Mouse (Mus musculus): Measurements from ENCODE around the gene Pradc1. TPM values are rescaled to one million over a fixed set of nuclear protein-coding genes. Genes with fewer than 3 reads are reported as not detected.

Gene Pradc1
- polyA plus RNA-seq, 1 experiment, result 16.7 TPM

DNA sequence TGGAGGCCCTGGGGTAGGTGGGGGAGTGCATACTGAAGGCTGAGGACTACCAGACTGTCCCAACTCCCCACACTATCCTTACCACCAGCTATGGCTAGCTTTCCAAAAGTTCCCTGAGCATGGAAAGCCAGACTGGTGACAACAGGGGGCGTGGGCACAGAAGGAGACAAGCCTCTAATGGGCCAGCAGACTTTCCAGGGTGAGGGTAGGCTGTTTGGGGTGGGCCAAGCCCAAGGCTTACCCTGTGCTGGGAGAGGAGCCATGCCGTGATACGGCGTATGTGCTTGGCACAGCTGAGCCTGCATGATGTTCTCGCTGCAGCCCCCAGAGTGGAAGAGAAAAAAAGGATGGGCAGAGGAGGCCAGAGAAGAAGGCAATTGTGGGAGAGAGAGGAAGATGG is 28.2 kb upstream of the Pradc1 start:
- DNase-seq (ENCODE audit: low read depth), result no peak
- TF ChIP-seq POLR2A (IDR thresholded peaks at IDR 0.05; ENCODE audit: borderline replicate concordance, extremely low read depth, insufficient read depth, insufficient read length, poor library complexity, severe bottlenecking) (no peak), CTCF (IDR thresholded peaks at IDR 0.05; ENCODE audit: borderline replicate concordance, extremely low read depth, insufficient read depth, insufficient read length) (no peak)

- no peak for TF ChIP-seq POLR2A (IDR thresholded peaks at IDR 0.05; ENCODE audit: borderline replicate concordance, extremely low read depth, insufficient read depth, insufficient read length, poor library complexity, severe bottlenecking)
- DNase-seq (ENCODE audit: low read depth), result no peak
Observed at GRCm38 (mm10) chr6:85478416-85478815, 26.6 kb upstream of the Pradc1 start.

- TF ChIP-seq CTCF (IDR thresholded peaks at IDR 0.05; ENCODE audit: borderline replicate concordance, extremely low read depth, insufficient read depth, insufficient read length), result peak; percentile 55
- TF ChIP-seq POLR2A (IDR thresholded peaks at IDR 0.05; ENCODE audit: borderline replicate concordance, extremely low read depth, insufficient read depth, insufficient read length, poor library complexity, severe bottlenecking), result no peak
- DNase-seq (ENCODE audit: low read depth), result peak; percentile 33
Observed at GRCm38 (mm10) chr6:85477366-85477917, 25.7 kb upstream of the Pradc1 start.

- no peak for DNase-seq (ENCODE audit: low read depth)
- TF ChIP-seq POLR2A (IDR thresholded peaks at IDR 0.05; ENCODE audit: borderline replicate concordance, extremely low read depth, insufficient read depth, insufficient read length, poor library complexity, severe bottlenecking) (no peak), CTCF (IDR thresholded peaks at IDR 0.05; ENCODE audit: borderline replicate concordance, extremely low read depth, insufficient read depth, insufficient read length) (no peak)
Observed at GRCm38 (mm10) chr6:85475581-85475980, 23.8 kb upstream of the Pradc1 start.

DNA sequence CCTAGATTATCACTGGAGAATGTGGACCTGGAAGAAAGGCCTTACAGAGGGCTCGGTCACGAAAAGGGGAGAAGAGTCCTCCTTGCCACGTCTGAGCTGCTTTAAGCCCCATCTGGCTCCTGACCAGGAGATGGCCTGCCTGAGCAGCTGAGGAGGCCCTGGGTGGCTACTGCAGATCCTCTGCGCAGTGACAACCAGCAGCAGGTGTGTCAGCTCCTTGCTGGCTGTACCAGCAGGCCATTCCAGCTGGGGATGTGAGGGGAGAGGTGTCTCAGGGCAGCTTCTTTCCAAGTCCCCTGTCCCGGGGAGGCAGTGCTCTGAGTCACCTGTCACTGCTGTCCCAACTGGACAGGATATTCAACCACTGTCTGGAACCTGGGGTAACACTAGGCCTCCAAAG is 20.8 kb upstream of the Pradc1 start:
- no peak for TF ChIP-seq CTCF (IDR thresholded peaks at IDR 0.05; ENCODE audit: borderline replicate concordance, extremely low read depth, insufficient read depth, insufficient read length)
- no peak for DNase-seq (ENCODE audit: low read depth)

- TF ChIP-seq POLR2A (IDR thresholded peaks at IDR 0.05; ENCODE audit: borderline replicate concordance, extremely low read depth, insufficient read depth, insufficient read length, poor library complexity, severe bottlenecking) (no peak), CTCF (IDR thresholded peaks at IDR 0.05; ENCODE audit: borderline replicate concordance, extremely low read depth, insufficient read depth, insufficient read length) (no peak)
- DNase-seq (ENCODE audit: low read depth), result peak; percentile 27
Observed at GRCm38 (mm10) chr6:85471962-85472361, 20.2 kb upstream of the Pradc1 start.

- DNase-seq (ENCODE audit: low read depth), result no peak
- TF ChIP-seq CTCF (IDR thresholded peaks at IDR 0.05; ENCODE audit: borderline replicate concordance, extremely low read depth, insufficient read depth, insufficient read length) (no peak), POLR2A (IDR thresholded peaks at IDR 0.05; ENCODE audit: borderline replicate concordance, extremely low read depth, insufficient read depth, insufficient read length, poor library complexity, severe bottlenecking) (no peak)
Observed at GRCm38 (mm10) chr6:85469660-85470430, 18.1 kb upstream of the Pradc1 start.

- TF ChIP-seq CTCF (IDR thresholded peaks at IDR 0.05; ENCODE audit: borderline replicate concordance, extremely low read depth, insufficient read depth, insufficient read length) (peak; percentile 48; the same call in 1 of the 2 replicates), POLR2A (IDR thresholded peaks at IDR 0.05; ENCODE audit: borderline replicate concordance, extremely low read depth, insufficient read depth, insufficient read length, poor library complexity, severe bottlenecking) (no peak)
- DNase-seq (ENCODE audit: low read depth), result peak; percentile 69
Observed at GRCm38 (mm10) chr6:85465381-85465780, 13.6 kb upstream of the Pradc1 start.

GRCm38 (mm10) chr6:85459621-85460020 is 7.9 kb upstream of the Pradc1 start:
- DNase-seq (ENCODE audit: low read depth), result no peak
- no peak for TF ChIP-seq POLR2A (IDR thresholded peaks at IDR 0.05; ENCODE audit: borderline replicate concordance, extremely low read depth, insufficient read depth, insufficient read length, poor library complexity, severe bottlenecking)
- no peak for TF ChIP-seq CTCF (IDR thresholded peaks at IDR 0.05; ENCODE audit: borderline replicate concordance, extremely low read depth, insufficient read depth, insufficient read length)

GRCm38 (mm10) chr6:85452816-85453215 is 1.0 kb upstream of the Pradc1 start:
- TF ChIP-seq CTCF (IDR thresholded peaks at IDR 0.05; ENCODE audit: borderline replicate concordance, extremely low read depth, insufficient read depth, insufficient read length) (no peak), POLR2A (IDR thresholded peaks at IDR 0.05; ENCODE audit: borderline replicate concordance, extremely low read depth, insufficient read depth, insufficient read length, poor library complexity, severe bottlenecking) (no peak)
- DNase-seq (ENCODE audit: low read depth), result peak; percentile 30

DNA sequence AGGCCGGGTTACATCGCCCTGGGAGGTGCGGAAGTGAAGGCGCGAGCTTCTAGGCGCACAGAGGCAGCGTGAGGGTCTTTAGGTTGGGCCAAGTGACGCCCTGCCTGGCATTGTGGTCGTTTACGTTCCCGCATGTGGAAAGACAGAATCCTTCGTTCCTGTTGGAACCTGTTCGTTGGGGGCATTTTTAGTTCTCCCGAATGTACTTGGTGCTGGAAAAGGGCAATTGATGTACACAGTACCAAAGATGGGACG is 568 bp upstream of the Pradc1 start:
- no peak for TF ChIP-seq POLR2A (IDR thresholded peaks at IDR 0.05; ENCODE audit: borderline replicate concordance, extremely low read depth, insufficient read depth, insufficient read length, poor library complexity, severe bottlenecking)
- TF ChIP-seq CTCF (IDR thresholded peaks at IDR 0.05; ENCODE audit: borderline replicate concordance, extremely low read depth, insufficient read depth, insufficient read length), result no peak
- DNase-seq (ENCODE audit: low read depth), result no peak
